Mouse (Mus musculus) spleen, postnatal 10 days (tissue): Measurements from ENCODE around the gene Olfr1252.

ENCODE experiments used
- DNase-seq, 2 experiments: peaks; one replicate each; pipeline ENCODE4 v3.0.0; 2021 to 2022; ENCODE audit warnings: low spot score in 2 of 2

Olfr1252 gene

GRCm38 (mm10) chr2:89724912-89725311 is at the start of gene Olfr1252:
Gene Olfr1252 (minus strand): TSS chr2:89725012.
- DNase-seq = no peak

- DNase-seq = no peak
Measured at GRCm38 (mm10) chr2:89756990-89757389, 32.2 kb upstream of the Olfr1252 start, which contains the start of gene Olfr1253. Gene Olfr1253 (minus strand): TSS chr2:89757090.

GRCm38 (mm10) chr2:89691980-89692379 is 32.8 kb downstream of the Olfr1252 start:
- no peak for DNase-seq

- DNase-seq = no peak
Measured at GRCm38 (mm10) chr2:89671836-89672235, 53.0 kb downstream of the Olfr1252 start, which contains the start of gene Olfr1251. Gene Olfr1251 (minus strand): TSS chr2:89671936.
